Mouse (Mus musculus): ENCODE measurements at regions not wholly inside any gene's neighbourhood (a gene's known extent, or its start where the extent isn't known, plus 50 kb on each side); places are given as distances from the start of the nearest gene placed in this dataset. TPM values are rescaled to one million over a fixed set of nuclear protein-coding genes. Genes with fewer than 3 reads are reported as not detected.

Small RNAs in the stretch of these regions (microRNA-seq; reads per million reads assigned to microRNA genes)
- gene Gm27935: not detected
